Mouse (Mus musculus) heart, postnatal 0 days (tissue): ENCODE results near the gene Arhgef2.

Experiments used
- CTCF ChIP-seq: IDR thresholded peaks from 2 replicates; pipeline ENCODE4 v1.5.1; 2016; ENCODE audit warnings: antibody characterized with exemption, control low read depth, low read depth
- EP300 ChIP-seq: IDR thresholded peaks from 2 replicates; pipeline ENCODE4 v1.6.1; 2016; ENCODE audit warnings: antibody characterized with exemption, low read depth

- TF ChIP-seq CTCF: no peak
- no peak for TF ChIP-seq EP300
These were observed 12.7 kb upstream of the Arhgef2 start for GRCm38 (mm10) chr3:88592942-88593576.
